Mouse (Mus musculus): ENCODE data around the gene Ccnd2.

The Ccnd2 gene

DNA sequence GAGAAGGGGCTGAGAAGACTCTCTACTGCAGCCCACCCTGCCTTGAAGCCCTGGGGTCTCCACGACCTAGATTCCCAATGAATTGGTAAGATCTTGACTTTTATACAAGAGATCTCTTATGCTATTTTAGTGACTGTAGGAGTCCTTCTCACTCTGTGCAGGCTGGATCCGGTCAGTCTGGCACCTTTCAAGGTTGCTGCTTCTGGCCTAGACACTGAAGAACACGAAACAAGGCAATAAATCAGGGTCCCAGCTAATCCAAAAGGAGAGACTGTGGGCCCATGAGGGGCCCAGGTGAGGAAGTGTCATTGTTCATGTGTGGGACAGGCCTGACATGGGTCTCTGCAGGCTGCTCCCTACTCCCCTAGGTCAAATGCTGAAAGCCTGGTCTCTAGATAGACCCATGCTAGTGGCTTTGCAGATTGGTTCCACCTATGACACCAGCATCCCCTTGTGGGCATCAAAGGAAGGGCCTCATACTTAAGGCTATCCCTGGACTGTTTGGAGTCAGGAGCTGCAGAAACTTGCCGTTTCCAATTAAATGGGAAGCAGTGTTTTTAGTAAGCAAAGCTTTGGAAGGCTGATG is 29.7 kb downstream of the Ccnd2 start:
- in situ Hi-C loops (cut with MboI; ENCODE audit: unreplicated experiment in 2 of 2) = loop anchor here (10.0 to 25.0 kb wide), 2 partner anchors 310 to 318 kb away; no protein-coding TSS in a partner anchor

GRCm38 (mm10) chr6:127114753-127115456 is 37.1 kb downstream of the Ccnd2 start:
- in situ Hi-C loops (cut with MboI; ENCODE audit: unreplicated experiment in 2 of 2) = loop anchor here in 1 of 2 experiments (25.0 kb wide), 1 partner anchor 303 kb away; no protein-coding TSS in a partner anchor

DNA sequence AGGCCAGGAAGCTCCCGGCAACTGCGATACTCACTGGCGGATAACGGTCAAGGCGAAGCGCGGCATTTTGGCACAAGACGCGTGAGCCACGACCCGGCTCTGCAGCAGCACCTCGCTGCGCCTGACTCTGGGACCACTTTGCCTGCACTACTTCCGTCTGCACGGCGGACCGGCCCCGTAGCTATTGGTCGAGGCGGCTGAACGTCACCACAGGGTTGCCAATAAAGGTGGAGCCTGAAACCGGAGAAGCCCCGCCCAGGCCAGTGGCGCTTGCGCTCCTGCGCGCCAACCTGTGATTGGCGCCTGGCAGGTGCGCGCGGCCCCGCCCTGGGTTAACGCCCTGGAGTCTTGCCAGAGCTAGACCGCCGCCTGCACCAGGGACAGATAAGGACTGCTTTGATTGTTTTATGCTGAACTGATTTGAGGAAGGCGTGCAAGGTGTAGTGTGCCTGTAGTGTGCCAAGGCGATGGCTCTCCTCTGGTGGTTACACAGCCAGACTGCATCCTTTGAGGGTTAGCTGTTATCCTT is 42.5 kb downstream of the Ccnd2 start, which contains the start of gene Tigar:
Tigar (minus strand) TSS at position 156 of the 529 bp plus-strand sequence.
- in situ Hi-C loops (cut with MboI; ENCODE audit: unreplicated experiment in 2 of 2) = loop anchor here (10.0 to 25.0 kb wide), 2 partner anchors 155 to 297 kb away; no protein-coding TSS in a partner anchor

GRCm38 (mm10) chr6:127108368-127109060 is 43.5 kb downstream of the Ccnd2 start:
- in situ Hi-C loops (cut with MboI; ENCODE audit: unreplicated experiment in 2 of 2) = loop anchor here (10.0 to 25.0 kb wide), 2 partner anchors 154 to 296 kb away; no protein-coding TSS in a partner anchor

DNA sequence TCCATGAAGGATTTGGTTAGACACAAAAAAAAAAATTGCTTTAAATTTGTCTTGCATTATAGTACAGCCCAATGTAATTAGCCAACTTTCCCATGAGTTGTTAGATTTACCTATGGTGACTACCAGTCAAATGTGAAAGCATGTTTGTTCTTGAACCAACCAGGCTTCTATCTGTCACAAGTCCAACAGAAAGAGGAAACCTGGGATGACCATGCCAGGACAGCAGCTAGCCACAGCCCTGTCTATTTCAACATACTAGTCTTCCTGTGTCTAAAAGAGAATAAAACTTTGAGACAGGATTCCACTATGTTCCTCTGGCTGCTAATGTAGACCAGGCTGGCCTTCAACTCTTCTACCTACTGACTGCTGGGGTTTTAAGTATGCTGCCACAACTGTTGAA is 44.6 kb downstream of the Ccnd2 start:
- in situ Hi-C loops (cut with MboI; ENCODE audit: unreplicated experiment in 2 of 2) = loop anchor here (10.0 to 25.0 kb wide), 2 partner anchors 153 to 295 kb away; no protein-coding TSS in a partner anchor

GRCm38 (mm10) chr6:127106726-127107125 is 45.3 kb downstream of the Ccnd2 start:
- in situ Hi-C loops (cut with MboI; ENCODE audit: unreplicated experiment in 2 of 2) = loop anchor here (10.0 to 25.0 kb wide), 2 partner anchors 152 to 294 kb away; no protein-coding TSS in a partner anchor

DNA sequence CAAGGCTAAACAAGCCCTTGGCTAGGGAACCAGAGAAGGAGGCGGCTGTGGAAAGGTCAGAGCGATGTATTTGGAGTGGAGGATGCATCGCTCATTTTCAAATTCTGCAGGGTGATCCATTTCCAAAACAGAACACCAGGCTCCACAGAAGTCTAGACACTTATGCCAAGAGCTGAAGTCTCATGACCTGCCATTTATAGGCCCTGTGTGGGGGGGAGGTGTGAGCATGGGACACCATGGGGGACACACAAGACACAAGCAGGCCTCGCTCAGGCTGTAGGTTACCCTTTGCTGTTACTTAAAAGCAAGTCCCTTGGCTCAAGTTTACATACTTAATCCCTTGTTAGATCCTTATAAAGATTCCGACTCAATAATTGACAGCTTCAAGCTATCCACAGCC is 45.8 kb downstream of the Ccnd2 start:
- in situ Hi-C loops (cut with MboI; ENCODE audit: unreplicated experiment in 2 of 2) = loop anchor here (10.0 to 25.0 kb wide), 2 partner anchors 151 to 294 kb away; no protein-coding TSS in a partner anchor

- in situ Hi-C loops (cut with MboI; ENCODE audit: unreplicated experiment in 2 of 2) = loop anchor here (10.0 to 25.0 kb wide), 2 partner anchors 150 to 293 kb away; no protein-coding TSS in a partner anchor
Measured at GRCm38 (mm10) chr6:127105107-127105506, 46.9 kb downstream of the Ccnd2 start.

DNA sequence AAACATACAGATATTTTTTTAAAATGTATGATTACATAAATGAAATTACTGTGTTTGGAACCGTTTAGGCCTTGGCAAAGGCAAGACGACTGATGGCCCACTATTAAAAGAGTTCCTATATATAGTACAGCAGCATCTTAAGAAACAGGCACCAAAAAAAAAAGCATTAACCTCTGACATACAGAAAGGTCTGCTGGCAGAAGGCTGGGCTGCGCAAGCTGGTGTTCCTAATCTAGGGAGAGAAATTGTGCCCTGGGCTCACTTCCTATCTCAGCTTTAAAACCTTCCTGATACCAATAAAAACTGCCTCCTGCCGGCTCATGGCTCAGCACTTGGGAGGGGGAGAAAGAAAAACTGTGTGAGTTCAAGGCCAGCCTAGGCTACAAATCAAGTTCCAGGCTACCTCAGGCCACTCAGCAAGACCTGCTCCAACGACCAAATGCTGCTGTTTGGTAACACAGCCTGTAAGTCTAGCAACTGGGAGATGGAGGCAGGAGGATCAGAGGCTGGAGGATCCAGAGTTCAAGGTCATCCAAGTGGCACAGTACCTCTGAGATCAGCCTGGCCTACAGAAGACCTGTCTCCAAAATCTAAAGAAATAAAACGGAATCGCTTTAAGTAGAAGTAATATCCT is 47.5 kb downstream of the Ccnd2 start:
- in situ Hi-C loops (cut with MboI; ENCODE audit: unreplicated experiment in 2 of 2) = loop anchor here (10.0 to 25.0 kb wide), 2 partner anchors 150 to 292 kb away; no protein-coding TSS in a partner anchor

DNA sequence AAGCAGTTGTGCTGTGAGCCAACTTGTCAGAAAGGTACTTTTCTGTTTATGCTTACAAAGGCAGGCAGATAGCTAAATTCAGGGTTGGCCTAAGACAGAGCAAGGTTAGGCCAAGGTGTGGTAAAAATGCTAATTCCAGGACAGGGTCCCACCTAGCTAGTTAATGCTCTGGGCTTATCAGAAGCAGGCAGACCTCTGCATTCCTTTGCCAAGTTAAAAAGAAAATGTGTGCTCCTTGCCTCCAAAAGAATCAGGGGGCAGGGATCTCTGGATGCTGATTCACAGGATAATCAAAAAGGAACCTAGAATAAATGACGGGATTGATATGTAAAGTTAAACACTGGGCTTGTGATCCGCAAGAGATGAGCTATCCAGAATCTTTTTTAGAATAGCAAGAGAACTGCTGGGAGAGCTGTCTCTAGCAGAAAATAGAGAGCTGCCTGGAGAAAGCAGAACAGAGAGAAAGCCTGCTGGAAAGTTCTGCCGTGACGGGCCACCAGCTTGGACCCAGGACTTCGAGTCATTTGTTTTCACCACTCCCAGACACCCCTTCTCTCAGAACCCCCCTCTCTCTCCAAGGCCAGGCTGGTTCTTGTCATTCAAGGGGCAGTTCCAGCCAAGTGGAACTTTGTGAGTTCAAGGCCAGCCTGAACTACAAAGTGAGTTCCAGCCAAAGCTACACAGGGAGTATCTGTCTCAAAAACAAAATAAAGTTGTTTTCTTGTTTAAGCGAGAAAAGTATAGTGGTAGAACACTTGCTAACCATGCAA is 48.3 kb downstream of the Ccnd2 start:
- in situ Hi-C loops (cut with MboI; ENCODE audit: unreplicated experiment in 2 of 2) = loop anchor here (10.0 to 25.0 kb wide), 2 partner anchors 149 to 291 kb away; no protein-coding TSS in a partner anchor

DNA sequence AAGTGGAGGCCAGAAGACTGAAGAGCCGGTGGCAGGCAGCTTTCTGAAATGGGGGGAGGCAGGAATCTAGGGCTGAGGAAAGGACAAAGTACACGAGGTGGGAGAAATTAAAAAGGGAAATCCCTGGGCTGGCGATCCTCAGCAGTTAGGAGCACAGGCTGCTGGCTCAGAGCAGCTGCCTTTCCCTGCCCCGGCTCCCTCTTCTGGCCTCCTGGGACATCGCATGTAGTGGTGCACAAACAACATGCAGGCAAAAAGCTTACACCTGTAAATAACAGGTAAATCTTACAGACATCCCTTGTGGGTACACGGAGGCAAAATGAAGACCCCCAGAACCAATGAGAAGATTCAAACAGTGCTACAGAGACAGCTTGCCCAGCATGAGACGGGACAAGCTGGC is 57.4 kb downstream of the Ccnd2 start:
- in situ Hi-C loops (cut with MboI; ENCODE audit: unreplicated experiment in 2 of 2) = no loop called here

GRCm38 (mm10) chr6:127086739-127087138 is 65.3 kb downstream of the Ccnd2 start:
- in situ Hi-C loops (cut with MboI; ENCODE audit: unreplicated experiment in 2 of 2) = no loop called here

- in situ Hi-C loops (cut with MboI; ENCODE audit: unreplicated experiment in 2 of 2) = no loop called here
Measured at GRCm38 (mm10) chr6:127081820-127082219, 70.2 kb downstream of the Ccnd2 start.

DNA sequence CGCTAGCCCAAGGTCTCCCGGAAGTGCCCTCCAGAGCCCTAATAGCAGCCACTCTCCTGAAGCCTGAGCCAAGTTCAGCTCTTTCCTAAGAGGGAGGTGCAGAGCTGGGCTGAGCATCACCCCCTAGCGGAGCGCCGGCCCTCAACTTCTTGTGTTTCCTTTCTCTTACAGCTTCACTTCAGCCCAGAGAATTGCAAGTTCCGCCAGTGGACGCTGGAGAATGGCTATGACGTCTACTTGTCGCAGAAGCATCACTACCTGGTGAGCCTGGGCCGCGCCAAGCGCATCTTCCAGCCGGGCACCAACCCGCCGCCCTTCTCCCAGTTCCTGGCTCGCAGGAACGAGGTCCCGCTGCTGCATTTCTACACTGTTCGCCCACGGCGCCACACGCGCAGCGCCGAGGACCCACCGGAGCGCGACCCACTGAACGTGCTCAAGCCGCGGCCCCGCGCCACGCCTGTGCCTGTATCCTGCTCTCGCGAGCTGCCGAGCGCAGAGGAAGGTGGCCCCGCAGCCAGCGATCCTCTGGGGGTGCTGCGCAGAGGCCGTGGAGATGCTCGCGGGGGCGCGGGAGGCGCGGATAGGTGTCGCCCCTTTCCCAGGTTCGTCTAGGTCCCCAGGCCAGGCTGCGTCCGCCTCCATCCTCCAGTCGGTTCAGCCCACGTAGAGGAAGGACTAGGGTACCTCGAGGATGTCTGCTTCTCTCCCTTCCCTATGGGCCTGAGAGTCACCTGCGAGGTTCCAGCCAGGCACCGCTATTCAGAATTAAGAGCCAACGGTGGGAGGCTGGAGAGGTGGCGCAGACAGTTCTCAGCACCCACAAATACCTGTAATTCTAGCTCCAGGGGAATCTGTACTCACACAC is 71.9 kb downstream of the Ccnd2 start:
- in situ Hi-C loops (cut with MboI; ENCODE audit: unreplicated experiment in 2 of 2) = no loop called here
